Mouse (Mus musculus) midbrain, embryonic 11.5 days (tissue): ENCODE measurements around the gene Icam5. TPM values are rescaled to one million over a fixed set of nuclear protein-coding genes. Genes with fewer than 3 reads are reported as not detected.
"Not testable (repeated sequence)": the region's sequence is repeated elsewhere in the genome, so short reads cannot be mapped to it uniquely, and the experiment has no call there.

Experiments
- ATAC-seq: fragments of 200-750 bp; cut with Nextera tagmentation; 2 replicates; pipeline ENCODE4 v1.8.0; 2017; ENCODE audit warnings: moderate TSS enrichment, moderate library complexity; ENCODE audit not compliant: low FRiP score
- DNase-seq: peaks from one replicate; pipeline ENCODE4 v3.0.0; 2015; ENCODE audit warnings: low spot score; ENCODE audit errors: missing footprints
- H3K27ac ChIP-seq: fragments of 300-500 bp; sonication (generic); 2 replicates; pipeline ENCODE4 v1.5.1; 2014; ENCODE audit warnings: low read depth, low read length
- H3K27me3 ChIP-seq: fragments of 300-500 bp; sonication (generic); 2 replicates; pipeline ENCODE4 v1.6.1; 2014; ENCODE audit warnings: mild to moderate bottlenecking, low read length, moderate library complexity, mixed read lengths; ENCODE audit not compliant: control insufficient read depth, insufficient read depth
- H3K36me3 ChIP-seq: fragments of 300-500 bp; sonication (generic); 2 replicates; pipeline ENCODE4 v1.6.1; 2014; ENCODE audit warnings: mild to moderate bottlenecking, low read length, moderate library complexity, mixed read lengths; ENCODE audit not compliant: control insufficient read depth, insufficient read depth
- H3K4me1 ChIP-seq: fragments of 300-500 bp; sonication (generic); 2 replicates; pipeline ENCODE4 v1.6.1; 2014; ENCODE audit warnings: low read length; ENCODE audit not compliant: control insufficient read depth, insufficient read depth
- H3K4me2 ChIP-seq: fragments of 300-500 bp; sonication (generic); 2 replicates; pipeline ENCODE4 v1.6.1; 2014; ENCODE audit warnings: mild to moderate bottlenecking, moderate library complexity
- H3K4me3 ChIP-seq: fragments of 300-500 bp; sonication (generic); 2 replicates; pipeline ENCODE4 v1.5.1; 2014; ENCODE audit warnings: low read depth, low read length
- H3K9ac ChIP-seq: fragments of 300-500 bp; sonication (generic); 2 replicates; pipeline ENCODE4 v1.6.1; 2014; ENCODE audit warnings: low read length
- H3K9me3 ChIP-seq: fragments of 300-500 bp; sonication (generic); 2 replicates; pipeline ENCODE4 v1.6.1; 2016; ENCODE audit warnings: low read length; ENCODE audit not compliant: control insufficient read depth
- WGBS: fragments of 180-500 bp; shearing (Covaris S2); extraction: QIAGEN DNeasy Blood & Tissue Kit; methylation state at CpG from one replicate; pipeline ENCODE4 v1.1.7; 2014; 5-methylcytosine and 5-hydroxymethylcytosine counted together
- polyA plus RNA-seq: library from polyadenylated mRNA; unstranded; fragments of >200 nt; fragmentation: Nextera tagmentation; extraction: Ambion mirVana; gene quantifications from 2 replicates; pipeline ENCODE4 v1.2.1, GENCODE M21; 2014

The Icam5 gene
- polyA plus RNA-seq, 1 experiment from 2014 or later, result not detected

- not testable (repeated sequence) for H3K4me1 ChIP-seq, H3K9me3 ChIP-seq, H3K4me3 ChIP-seq, H3K36me3 ChIP-seq, DNase-seq, H3K4me2 ChIP-seq, H3K27ac ChIP-seq, ATAC-seq, H3K9ac ChIP-seq
- 74% methylated on average over 9 of the region's 9 CpGs for WGBS
- H3K27me3 ChIP-seq, result peaks cover 19% of the 10 kb centered on the region
Observed at GRCm38 (mm10) chr9:21010939-21011541, 20.8 kb upstream of the Icam5 start.

- no peaks in the 10 kb centered on the region; the same call in 1 of the 2 replicates for H3K4me1 ChIP-seq
- ATAC-seq, result no peak
- H3K27me3 ChIP-seq, result peaks cover 27% of the 10 kb centered on the region
- WGBS, result 65% methylated on average over 5 of the region's 5 CpGs
- H3K9ac ChIP-seq, result no peak overlapping the region
- no peak overlapping the region for H3K4me2 ChIP-seq
- H3K9me3 ChIP-seq, result no peaks in the 10 kb centered on the region
- DNase-seq, result no peak
- H3K36me3 ChIP-seq, result peaks cover 4% of the 10 kb centered on the region; the same call in 1 of the 2 replicates
- H3K4me3 ChIP-seq, result no peak overlapping the region
- no peak overlapping the region for H3K27ac ChIP-seq
Observed at GRCm38 (mm10) chr9:21011846-21012312, 20.0 kb upstream of the Icam5 start.

GRCm38 (mm10) chr9:21012368-21012767, 19.5 kb upstream of the Icam5 start:
- H3K27ac ChIP-seq, result no peak overlapping the region
- WGBS, result 50% methylated on average over 1 of the region's 1 CpGs
- no peaks in the 10 kb centered on the region for H3K9me3 ChIP-seq
- H3K36me3 ChIP-seq, result peaks cover 2% of the 10 kb centered on the region; the same call in 1 of the 2 replicates
- no peaks in the 10 kb centered on the region; the same call in 1 of the 2 replicates for H3K4me1 ChIP-seq
- ATAC-seq (no peak), DNase-seq (no peak)
- H3K27me3 ChIP-seq, result peaks cover 32% of the 10 kb centered on the region
- H3K4me3 ChIP-seq, result no peak overlapping the region
- H3K9ac ChIP-seq, result no peak overlapping the region
- H3K4me2 ChIP-seq, result no peak overlapping the region

GRCm38 (mm10) chr9:21014691-21015570, 16.9 kb upstream of the Icam5 start:
- Histone ChIP-seq H3K4me1 (no peaks in the 10 kb centered on the region; the same call in 1 of the 2 replicates), H3K9me3 (no peaks in the 10 kb centered on the region), H3K4me2 (peak overlapping the region; percentile 30), H3K9ac (no peak overlapping the region), H3K4me3 (peak overlapping the region; percentile 17; the same call in 1 of the 2 replicates), H3K27ac (no peak overlapping the region), H3K36me3 (no peaks in the 10 kb centered on the region), H3K27me3 (peaks cover 35% of the 10 kb centered on the region)
- ATAC-seq (no peak), DNase-seq (no peak)
- 3% methylated on average over 28 of the region's 29 CpGs for WGBS

- Histone ChIP-seq H3K36me3 (no peaks in the 10 kb centered on the region), H3K4me2 (peak within 1 kb of the TSS; percentile 30), H3K9me3 (no peaks in the 10 kb centered on the region), H3K9ac (peak within 1 kb of the TSS; percentile 27; the same call in 1 of the 2 replicates), H3K27me3 (peaks cover 35% of the 10 kb centered on the region), H3K4me1 (no peaks in the 10 kb centered on the region; the same call in 1 of the 2 replicates), H3K4me3 (peak within 1 kb of the TSS; percentile 17), H3K27ac (no peak within 1 kb of the TSS)
- peak; percentile 91 for DNase-seq
- WGBS, result under 1% methylated on average over 30 of the region's 30 CpGs
- ATAC-seq, result no peak
Observed at GRCm38 (mm10) chr9:21015571-21016130, 16.2 kb upstream of the Icam5 start, which contains the start of gene Icam1. TSS of gene Icam1 (plus strand) at chr9:21015985.

GRCm38 (mm10) chr9:21016331-21017176, 15.3 kb upstream of the Icam5 start:
- Histone ChIP-seq H3K4me1 (no peaks in the 10 kb centered on the region; the same call in 1 of the 2 replicates), H3K36me3 (no peaks in the 10 kb centered on the region), H3K9me3 (no peaks in the 10 kb centered on the region), H3K9ac (no peak overlapping the region), H3K4me2 (no peak overlapping the region), H3K27me3 (peaks cover 35% of the 10 kb centered on the region), H3K4me3 (no peak overlapping the region), H3K27ac (no peak overlapping the region)
- peak; percentile 87 for DNase-seq
- 5% methylated on average over 17 of the region's 17 CpGs for WGBS
- ATAC-seq, result no peak

GRCm38 (mm10) chr9:21017177-21017575, 14.7 kb upstream of the Icam5 start:
- Histone ChIP-seq H3K9me3 (no peaks in the 10 kb centered on the region), H3K4me1 (no peaks in the 10 kb centered on the region; the same call in 1 of the 2 replicates), H3K4me3 (no peak overlapping the region), H3K27me3 (peaks cover 35% of the 10 kb centered on the region), H3K4me2 (no peak overlapping the region), H3K36me3 (no peaks in the 10 kb centered on the region), H3K9ac (no peak overlapping the region), H3K27ac (no peak overlapping the region)
- 45% methylated on average over 4 of the region's 4 CpGs for whole genome bisulfite sequencing
- DNase-seq (no peak), ATAC-seq (no peak)

GRCm38 (mm10) chr9:21018600-21018999, 13.3 kb upstream of the Icam5 start:
- Histone ChIP-seq H3K9me3 (no peaks in the 10 kb centered on the region), H3K36me3 (no peaks in the 10 kb centered on the region), H3K9ac (no peak overlapping the region), H3K4me1 (no peaks in the 10 kb centered on the region; the same call in 1 of the 2 replicates), H3K27ac (no peak overlapping the region), H3K4me2 (no peak overlapping the region), H3K27me3 (peaks cover 35% of the 10 kb centered on the region), H3K4me3 (no peak overlapping the region)
- ATAC-seq (no peak), DNase-seq (no peak)
- 69% methylated on average over 2 of the region's 2 CpGs for WGBS
